Mouse (Mus musculus): Measurements from ENCODE around the gene Scd4.
"Not testable (repeated sequence)": the region's sequence is repeated elsewhere in the genome, so short reads cannot be mapped to it uniquely, and the experiment has no call there.

The Scd4 gene

GRCm38 (mm10) chr19:44300520-44300919 lies 32.4 kb upstream of the Scd4 start:
- peak; percentile 30 for DNase-seq (ENCODE audit: low read depth)

- peak; percentile 29 for DNase-seq (ENCODE audit: low read depth)
These were observed 31.7 kb upstream of the Scd4 start for GRCm38 (mm10) chr19:44301176-44301575.

DNA sequence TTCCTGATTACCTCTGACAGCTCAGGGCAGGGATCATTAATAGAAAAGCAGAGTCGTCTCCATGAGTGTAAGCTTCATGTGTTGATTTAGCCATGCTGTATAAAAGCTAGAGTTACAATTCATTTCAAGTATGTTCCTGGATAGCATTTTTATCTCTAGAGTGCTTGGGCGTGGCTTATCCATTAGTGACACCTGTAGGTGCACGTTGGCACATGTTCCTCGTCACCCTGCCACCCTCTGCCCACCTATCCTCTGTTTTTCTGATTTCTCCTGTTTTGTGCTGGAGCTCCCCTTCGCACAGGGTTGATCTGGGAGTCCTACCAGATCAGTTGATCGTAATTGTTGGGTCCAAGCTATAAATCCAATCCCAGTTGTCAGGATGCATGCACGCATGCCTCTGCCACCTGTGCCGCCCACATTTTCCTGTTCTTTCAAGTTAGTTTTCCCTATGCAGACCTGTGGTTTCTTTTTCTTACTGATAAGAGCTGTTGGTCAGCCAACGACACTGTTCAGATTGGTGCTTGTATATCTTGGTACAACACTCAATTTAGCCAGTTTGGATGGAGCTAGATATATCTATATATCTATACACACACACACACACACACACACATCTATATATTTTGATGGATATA lies 31.1 kb upstream of the Scd4 start:
- DNase-seq (ENCODE audit: low read depth) = no peak

- DNase-seq (ENCODE audit: low read depth) = no peak
These were observed 30.0 kb upstream of the Scd4 start for GRCm38 (mm10) chr19:44302901-44303300.

DNA sequence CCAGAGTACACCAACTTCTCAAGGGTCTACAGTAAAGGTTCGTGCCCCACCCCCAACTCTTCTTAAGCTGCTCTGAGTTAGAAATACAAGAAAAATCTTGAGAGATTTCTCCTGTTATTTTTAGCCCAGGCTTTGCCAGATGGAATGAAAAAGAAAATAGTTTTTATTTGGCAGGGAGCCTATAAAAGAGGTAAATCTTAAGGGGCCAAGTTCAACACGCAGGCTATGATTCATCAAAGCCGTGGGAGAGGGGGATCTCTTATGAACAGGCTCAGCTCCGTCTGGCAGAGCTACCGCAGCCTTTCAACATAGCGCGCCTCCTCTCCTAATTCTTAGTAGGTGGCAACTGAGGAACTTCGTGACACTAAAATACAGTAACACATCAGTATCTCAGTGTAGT lies 29.4 kb upstream of the Scd4 start:
- DNase-seq (ENCODE audit: low read depth) = no peak

- DNase-seq (ENCODE audit: low read depth) = no peak
These were observed 28.5 kb upstream of the Scd4 start for GRCm38 (mm10) chr19:44304419-44304818.

- no peak for DNase-seq (ENCODE audit: low read depth)
These were observed 27.9 kb upstream of the Scd4 start for GRCm38 (mm10) chr19:44304851-44305510.

DNA sequence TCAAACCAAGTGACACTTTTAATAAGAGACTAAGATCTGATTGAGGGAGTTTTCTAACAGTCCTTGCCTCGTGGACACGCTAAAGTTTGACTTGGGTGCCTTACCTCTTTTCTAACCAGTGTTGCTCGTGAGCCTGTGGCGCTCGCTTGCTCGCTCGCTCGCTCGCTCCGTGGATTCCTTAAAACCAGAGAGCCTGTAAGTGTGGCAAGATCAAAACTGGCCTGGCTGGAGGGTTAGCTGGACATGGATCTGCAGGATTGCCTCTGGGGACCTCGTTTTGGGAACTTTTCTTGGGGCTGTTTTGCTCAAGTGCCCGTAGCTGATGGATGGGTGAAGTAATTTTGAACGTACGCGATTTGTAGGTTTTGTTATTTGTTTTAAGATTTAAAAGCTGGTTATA lies 27.2 kb upstream of the Scd4 start:
- DNase-seq (ENCODE audit: low read depth) = no peak

GRCm38 (mm10) chr19:44306171-44306570 lies 26.7 kb upstream of the Scd4 start:
- DNase-seq (ENCODE audit: low read depth) = no peak

- DNase-seq (ENCODE audit: low read depth) = no peak
These were observed 25.6 kb upstream of the Scd4 start for GRCm38 (mm10) chr19:44307101-44307914.

GRCm38 (mm10) chr19:44307915-44308470 lies 24.9 kb upstream of the Scd4 start:
- no peak for DNase-seq (ENCODE audit: low read depth)

- no peak for DNase-seq (ENCODE audit: low read depth)
These were observed 24.2 kb upstream of the Scd4 start for GRCm38 (mm10) chr19:44308611-44309246.

GRCm38 (mm10) chr19:44309351-44310154 lies 23.3 kb upstream of the Scd4 start:
- DNase-seq (ENCODE audit: low read depth) = no peak

- not testable (repeated sequence) for DNase-seq (ENCODE audit: low read depth)
These were observed 22.7 kb upstream of the Scd4 start for GRCm38 (mm10) chr19:44310155-44310575.

- DNase-seq (ENCODE audit: low read depth) = no peak
These were observed 22.1 kb upstream of the Scd4 start for GRCm38 (mm10) chr19:44310814-44311213.

GRCm38 (mm10) chr19:44311306-44312006 lies 21.4 kb upstream of the Scd4 start:
- DNase-seq (ENCODE audit: low read depth) = no peak

DNA sequence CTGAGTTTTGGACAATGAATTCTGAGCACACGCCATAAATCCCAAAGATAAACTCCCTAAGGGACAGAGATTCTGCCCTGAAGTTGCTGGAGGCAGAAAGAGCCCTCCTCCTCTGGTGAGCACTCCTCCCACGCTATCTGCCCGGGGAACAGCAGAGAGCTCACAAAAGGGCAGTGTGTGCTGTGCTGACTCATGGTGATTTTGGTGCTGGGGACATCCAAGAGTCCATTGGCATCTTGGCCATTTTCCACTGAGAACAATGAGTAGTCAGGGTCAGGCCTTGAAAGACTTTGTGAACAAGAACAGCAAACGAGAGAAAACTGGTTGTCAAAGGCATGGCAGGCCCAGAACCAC lies 20.9 kb upstream of the Scd4 start:
- DNase-seq (ENCODE audit: low read depth) = no peak

DNA sequence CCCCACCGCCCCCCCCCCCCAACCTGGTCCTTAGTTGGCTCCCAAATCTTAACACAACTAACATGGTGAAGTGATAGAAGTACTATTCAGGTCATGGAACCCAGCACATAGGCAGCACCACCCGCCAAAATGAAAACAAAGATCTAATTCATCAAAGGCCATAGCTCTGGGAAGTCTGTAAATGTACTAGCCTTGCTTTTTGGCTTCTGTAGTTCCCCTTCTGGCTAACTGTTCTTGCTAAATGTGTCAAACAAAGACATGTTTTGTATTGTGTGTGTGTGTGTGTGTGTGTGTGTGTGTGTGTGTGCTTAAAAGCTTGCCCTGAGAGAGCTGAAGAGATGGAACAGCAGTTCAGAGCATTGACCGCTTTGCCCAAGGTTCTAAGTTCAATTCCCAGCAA lies 19.8 kb upstream of the Scd4 start:
- no peak for DNase-seq (ENCODE audit: low read depth)

DNA sequence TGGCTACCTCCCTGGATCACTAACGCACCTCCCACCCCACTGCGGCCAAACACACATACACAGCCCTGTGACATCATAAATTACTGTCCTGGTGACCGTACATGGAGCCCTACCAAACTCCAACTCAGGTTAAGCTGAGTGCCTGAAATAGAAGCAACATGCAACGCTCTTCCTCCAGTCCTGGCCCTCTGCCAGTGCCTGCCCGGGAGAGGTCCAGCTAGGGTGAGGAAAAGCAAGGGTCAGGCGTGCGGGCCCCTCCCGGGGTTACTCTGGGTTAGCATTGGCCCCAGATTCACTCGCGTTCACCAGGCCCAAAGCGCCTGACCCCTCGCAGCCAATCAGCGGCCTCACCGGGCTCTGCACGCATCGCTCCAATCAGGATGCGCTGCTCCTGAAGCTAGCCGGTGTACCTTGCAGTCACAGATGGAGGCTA lies 18.5 kb upstream of the Scd4 start:
- peak; percentile 75 for DNase-seq (ENCODE audit: low read depth)

DNA sequence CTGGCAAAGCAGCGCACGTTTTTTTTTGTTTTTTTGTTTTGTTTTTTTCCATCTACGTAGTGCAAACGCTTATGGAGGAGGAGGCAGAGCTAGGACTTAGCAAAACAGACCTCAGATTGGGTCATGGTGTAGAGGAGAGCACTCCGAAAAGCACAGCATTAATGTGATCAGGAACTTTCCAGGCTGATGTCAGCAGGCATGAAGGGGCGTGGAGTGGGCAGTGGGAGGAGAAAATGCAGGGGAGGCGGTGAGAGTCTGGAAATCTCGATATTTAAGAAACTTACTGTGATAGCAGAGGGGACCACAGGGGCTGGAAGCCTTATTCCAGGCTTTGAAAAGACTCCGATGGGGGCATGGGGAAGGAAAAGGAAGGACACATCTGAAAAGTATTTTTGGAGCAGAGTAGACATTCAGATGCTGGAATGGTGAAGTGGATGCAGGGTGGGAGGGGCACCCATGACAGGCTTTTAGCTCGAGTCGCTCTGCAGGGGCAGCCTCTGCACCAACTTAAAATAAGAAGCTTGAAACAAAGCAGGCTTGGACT lies 17.9 kb upstream of the Scd4 start:
- peak; percentile 72 for DNase-seq (ENCODE audit: low read depth)
